29 mouse cellular contexts compared by ENCODE assay signal in the genomic region with DNA sequence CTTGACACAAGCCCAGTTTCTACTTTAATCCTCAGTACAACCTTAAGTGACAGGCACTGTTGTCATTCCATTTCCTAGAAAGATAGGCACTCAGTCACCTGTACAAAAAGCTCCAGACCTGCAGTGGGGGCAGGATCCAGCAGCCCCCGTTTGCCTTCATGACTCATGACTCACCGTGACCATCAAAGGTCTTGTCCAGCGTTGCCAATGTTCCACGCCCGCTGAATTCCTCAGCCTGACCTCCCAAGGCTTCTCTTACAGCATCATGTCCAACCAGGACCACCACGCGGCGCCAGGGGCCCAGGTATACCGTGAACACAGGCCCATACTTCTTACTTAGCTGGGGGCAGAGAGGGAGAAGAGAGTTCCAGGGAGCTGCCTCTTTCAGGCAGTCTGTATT. TPM values are rescaled to one million over a fixed set of nuclear protein-coding genes. Genes with fewer than 3 reads are reported as not detected.
DNase-seq lines count a peak whose midpoint lies in the region; ATAC-seq and TF ChIP-seq lines count a peak whose summit lies in the region.
"Had no signal": no experiment of that assay in that cellular context is flagged by ENCODE, and none has a peak within 500 bp of the region (broad histone marks: within the 10 kb centered on the region; RNA-seq: fewer than 3 reads in every experiment).

No protein-coding gene starts in this region.

- TF ChIP-seq EP300 in stomach, postnatal 0 days (optimal IDR thresholded peaks at IDR 0.05): no peak

- no peaks in the 10 kb centered on the region for H3K36me3 ChIP-seq in kidney, postnatal 0 days (ENCODE audit: insufficient read depth, low read length)
- no peaks in the 10 kb centered on the region for H3K36me3 ChIP-seq in kidney, adult 2 months (ENCODE audit: control insufficient read depth, insufficient read depth, low read length)
- H3K36me3 ChIP-seq in intestine, embryonic 16.5 days (ENCODE audit: control insufficient read depth, insufficient read depth, low read length): no peaks in the 10 kb centered on the region
- no peaks in the 10 kb centered on the region for H3K36me3 ChIP-seq in stomach, postnatal 0 days (ENCODE audit: control insufficient read depth, insufficient read depth, low read length)
- no peaks in the 10 kb centered on the region for H3K36me3 ChIP-seq in forebrain, embryonic 15.5 days
- H3K36me3 ChIP-seq in neural tube, embryonic 15.5 days: no peaks in the 10 kb centered on the region
- H3K36me3 ChIP-seq: embryonic facial prominence, embryonic 13.5 days; hindbrain, embryonic 12.5 days; midbrain, embryonic 10.5 days; neural tube, embryonic 12.5 days had no signal

- H3K4me3 ChIP-seq in kidney, postnatal 0 days (replicated peaks; ENCODE audit: low read depth, low read length): 0 out of 2 replicates have a peak overlapping the region, but pooled peaks have one; percentile 3
- no peak overlapping the region for H3K4me3 ChIP-seq in kidney, adult 2 months (ENCODE audit: insufficient read depth, low read depth, low read length)
- no peak overlapping the region for H3K4me3 ChIP-seq in intestine, embryonic 16.5 days (ENCODE audit: low read length)
- peak overlapping the region; percentile 56; the same call in 1 of the 2 replicates for H3K4me3 ChIP-seq in stomach, postnatal 0 days (ENCODE audit: low read depth, low read length)
- H3K4me3 ChIP-seq in forebrain, embryonic 15.5 days: no peak overlapping the region
- H3K4me3 ChIP-seq in neural tube, embryonic 15.5 days (replicated peaks): no peak overlapping the region
- H3K4me3 ChIP-seq: embryonic facial prominence, embryonic 13.5 days; erythroblast, embryonic 14.5 days; hindbrain, embryonic 12.5 days; midbrain, embryonic 10.5 days; myocyte; neural tube, embryonic 12.5 days had no signal

- no peaks in the 10 kb centered on the region for H3K9me3 ChIP-seq in kidney, postnatal 0 days (replicated peaks; ENCODE audit: low read length)
- no peaks in the 10 kb centered on the region for H3K9me3 ChIP-seq in intestine, embryonic 16.5 days (ENCODE audit: control insufficient read depth, low read length)
- H3K9me3 ChIP-seq in stomach, postnatal 0 days (ENCODE audit: control insufficient read depth, low read length): no peaks in the 10 kb centered on the region
- no peaks in the 10 kb centered on the region for H3K9me3 ChIP-seq in forebrain, embryonic 15.5 days
- no peaks in the 10 kb centered on the region for H3K9me3 ChIP-seq in neural tube, embryonic 15.5 days (replicated peaks)
- H3K9me3 ChIP-seq: embryonic facial prominence, embryonic 13.5 days; hindbrain, embryonic 12.5 days; midbrain, embryonic 10.5 days; neural tube, embryonic 12.5 days had no signal

- H3K4me1 ChIP-seq in kidney, postnatal 0 days (replicated peaks; ENCODE audit: insufficient read depth, low read length): peaks cover 3% of the 10 kb centered on the region; the same call in 1 of the 2 replicates
- H3K4me1 ChIP-seq in kidney, adult 2 months (ENCODE audit: control insufficient read depth, insufficient read depth, low read length): no peaks in the 10 kb centered on the region
- peaks cover 9% of the 10 kb centered on the region for H3K4me1 ChIP-seq in intestine, embryonic 16.5 days (ENCODE audit: control insufficient read depth, insufficient read depth, low read length)
- H3K4me1 ChIP-seq in stomach, postnatal 0 days (replicated peaks; ENCODE audit: control insufficient read depth, insufficient read depth): 0 out of 2 replicates have a peak, but pooled peaks cover 5% of the 10 kb centered on the region
- peaks cover 12% of the 10 kb centered on the region for H3K4me1 ChIP-seq in forebrain, embryonic 15.5 days
- H3K4me1 ChIP-seq in neural tube, embryonic 15.5 days: peaks cover 14% of the 10 kb centered on the region

- no peaks in the 10 kb centered on the region for H3K27me3 ChIP-seq in kidney, postnatal 0 days (ENCODE audit: insufficient read depth, low read length)
- no peaks in the 10 kb centered on the region for H3K27me3 ChIP-seq in kidney, adult 2 months (replicated peaks; ENCODE audit: control insufficient read depth, insufficient read depth, low read length)
- H3K27me3 ChIP-seq in intestine, embryonic 16.5 days (replicated peaks; ENCODE audit: control insufficient read depth, insufficient read depth, low read length): no peaks in the 10 kb centered on the region
- no peaks in the 10 kb centered on the region for H3K27me3 ChIP-seq in stomach, postnatal 0 days (ENCODE audit: control insufficient read depth, insufficient read depth, low read length)
- H3K27me3 ChIP-seq in forebrain, embryonic 15.5 days: peaks cover 19% of the 10 kb centered on the region
- peaks cover 17% of the 10 kb centered on the region for H3K27me3 ChIP-seq in neural tube, embryonic 15.5 days (replicated peaks)

- TF ChIP-seq POLR2A in kidney, adult 2 months (IDR thresholded peaks at IDR 0.05; ENCODE audit: low read depth, low read length): no peak

- DNase-seq in kidney, postnatal 0 days (ENCODE audit: low spot score): no peak
- DNase-seq in kidney, adult 2 months: no peak
- DNase-seq in NIH3T3 (ENCODE audit: low read depth): peak; percentile 46
- peak; percentile 42 for DNase-seq in stomach, postnatal 0 days (ENCODE audit: low spot score)
- DNase-seq: adrenal gland, adult 2 months; adrenal gland, postnatal 36 days; B cell, adult 2 months; cerebellum, adult 2 months; cerebellum, postnatal 25 days; forebrain, postnatal 0 days; gastrocnemius, postnatal 10 days; kidney, adult 9 months; kidney, postnatal 25 days; liver; lung, embryonic 14.5 days; lung, postnatal 14 days; right cerebral cortex, postnatal 4 days; thymus, adult 18-20 months; thymus, postnatal 25 days had no signal

- no peak for ATAC-seq in kidney, postnatal 0 days (replicated peaks; ENCODE audit: low FRiP score, low read depth)
- ATAC-seq in intestine, embryonic 16.5 days: no peak
- ATAC-seq in stomach, postnatal 0 days (ENCODE audit: low FRiP score, low TSS enrichment): no peak
- ATAC-seq in forebrain, embryonic 15.5 days (replicated peaks): no peak
- ATAC-seq in neural tube, embryonic 15.5 days (ENCODE audit: low FRiP score): no peak
- ATAC-seq: forebrain, postnatal 0 days had no signal

- no peak for TF ChIP-seq CTCF in kidney, postnatal 0 days (IDR thresholded peaks at IDR 0.05; ENCODE audit: low read depth)
- TF ChIP-seq CTCF in kidney, adult 2 months (conservative IDR thresholded peaks at IDR 0.05; ENCODE audit: insufficient read depth, insufficient read length, low read depth, low read length): no peak
- no peak for TF ChIP-seq CTCF in stomach, postnatal 0 days (IDR thresholded peaks at IDR 0.05; ENCODE audit: low read depth)

- no peak overlapping the region for H3K27ac ChIP-seq in kidney, postnatal 0 days
- no peak overlapping the region for H3K27ac ChIP-seq in kidney, adult 2 months (ENCODE audit: insufficient read depth, low read depth, low read length)
- H3K27ac ChIP-seq in intestine, embryonic 16.5 days (ENCODE audit: low read length): no peak overlapping the region
- H3K27ac ChIP-seq in stomach, postnatal 0 days (replicated peaks): peak overlapping the region; percentile 35; the same call in 1 of the 2 replicates
- H3K27ac ChIP-seq in forebrain, embryonic 15.5 days (replicated peaks): no peak overlapping the region
- H3K27ac ChIP-seq in neural tube, embryonic 15.5 days (replicated peaks): no peak overlapping the region
- H3K27ac ChIP-seq: embryonic facial prominence, embryonic 13.5 days; hindbrain, embryonic 12.5 days; liver, embryonic 14.5 days; midbrain, embryonic 10.5 days; neural tube, embryonic 12.5 days had no signal

- H3K4me2 ChIP-seq in kidney, postnatal 0 days (ENCODE audit: low read length): peak overlapping the region; percentile 86; the same call in 1 of the 2 replicates
- peak overlapping the region; percentile 95; the same call in 1 of the 2 replicates for H3K4me2 ChIP-seq in intestine, embryonic 16.5 days (ENCODE audit: low read depth, low read length)
- peak overlapping the region; percentile 87 for H3K4me2 ChIP-seq in stomach, postnatal 0 days (replicated peaks; ENCODE audit: low read depth)
- H3K4me2 ChIP-seq in forebrain, embryonic 15.5 days (replicated peaks): no peak overlapping the region
- no peak overlapping the region for H3K4me2 ChIP-seq in neural tube, embryonic 15.5 days
- H3K4me2 ChIP-seq: hindbrain, embryonic 12.5 days had no signal

- H3K9ac ChIP-seq in kidney, postnatal 0 days (ENCODE audit: low read depth, low read length): no peak overlapping the region
- H3K9ac ChIP-seq in intestine, embryonic 16.5 days (ENCODE audit: low read depth, low read length): no peak overlapping the region
- peak overlapping the region; percentile 23; the same call in 1 of the 2 replicates for H3K9ac ChIP-seq in stomach, postnatal 0 days (ENCODE audit: low read length)
- H3K9ac ChIP-seq in forebrain, embryonic 15.5 days (replicated peaks): no peak overlapping the region
- H3K9ac ChIP-seq in neural tube, embryonic 15.5 days (replicated peaks): no peak overlapping the region
- H3K9ac ChIP-seq: forebrain, postnatal 0 days; hindbrain, embryonic 12.5 days; liver, embryonic 14.5 days; lung, embryonic 14.5 days; neural tube, embryonic 12.5 days had no signal

- WGBS in kidney, postnatal 0 days: 70% methylated on average over 9 of the region's 9 CpGs
- 66% methylated on average over 9 of the region's 9 CpGs for WGBS in kidney, adult 2 months
- 66% methylated on average over 9 of the region's 9 CpGs for WGBS in intestine, embryonic 16.5 days
- 70% methylated on average over 9 of the region's 9 CpGs for WGBS in stomach, postnatal 0 days
- WGBS in forebrain, embryonic 15.5 days: 87% methylated on average over 9 of the region's 9 CpGs
- 86% methylated on average over 9 of the region's 9 CpGs for WGBS in neural tube, embryonic 15.5 days

RNA-seq across cellular contexts. Expression of gene Cyp2s1, which starts 2.0 kb away (rescaled TPM):
- 25.4 and 26.7 TPM in 2 replicates for polyA plus RNA-seq in kidney, postnatal 0 days (2015; fragmentation: Nextera tagmentation; extraction: Ambion mirVana)
- polyA plus RNA-seq in kidney, adult 2 months (2012; rRNA removed): 22.1 and 26.2 TPM in 2 replicates
- 39.1 and 41.3 TPM in 2 replicates for polyA plus RNA-seq in intestine, embryonic 16.5 days (2015; fragmentation: Nextera tagmentation; extraction: Ambion mirVana)
- polyA plus RNA-seq in stomach, postnatal 0 days (2015; fragmentation: Nextera tagmentation; extraction: Ambion mirVana): 166 and 195 TPM in 2 replicates
- polyA plus RNA-seq in forebrain, embryonic 15.5 days (2015; fragmentation: Nextera tagmentation; extraction: Ambion mirVana): 0.61 and 1.1 TPM in 2 replicates
- polyA plus RNA-seq in neural tube, embryonic 15.5 days (2015; fragmentation: Nextera tagmentation; extraction: Ambion mirVana): 2.8 and 6.1 TPM in 2 replicates
- polyA plus RNA-seq: erythroblast, embryonic 14.5 days had no signal

RNA-seq across cellular contexts. Expression of gene Axl, which starts 26.2 kb away (rescaled TPM):
- 95.7 and 110 TPM in 2 replicates for polyA plus RNA-seq in kidney, postnatal 0 days (2015; fragmentation: Nextera tagmentation; extraction: Ambion mirVana)
- 31.0 and 36.1 TPM in 2 replicates for polyA plus RNA-seq in kidney, adult 2 months (2012; rRNA removed)
- polyA plus RNA-seq in intestine, embryonic 16.5 days (2015; fragmentation: Nextera tagmentation; extraction: Ambion mirVana): 48.8 and 58.1 TPM in 2 replicates
- 52.8 and 53.4 TPM in 2 replicates for polyA plus RNA-seq in stomach, postnatal 0 days (2015; fragmentation: Nextera tagmentation; extraction: Ambion mirVana)
- 16.5 and 17.7 TPM in 2 replicates for polyA plus RNA-seq in forebrain, embryonic 15.5 days (2015; fragmentation: Nextera tagmentation; extraction: Ambion mirVana)
- 27.6 and 35.8 TPM in 2 replicates for polyA plus RNA-seq in neural tube, embryonic 15.5 days (2015; fragmentation: Nextera tagmentation; extraction: Ambion mirVana)

Comparison
In these comparisons a context has a peak if more than half of its experiments do, and no peak if none do; other contexts are left out.
1. H3K4me3 ChIP-seq: peak in kidney, postnatal 0 days (single experiment) and stomach, postnatal 0 days (single experiment); none in kidney, adult 2 months (single experiment), intestine, embryonic 16.5 days (single experiment), forebrain, embryonic 15.5 days (single experiment) and neural tube, embryonic 15.5 days (single experiment).
2. DNase-seq: peak in NIH3T3 (single experiment) and stomach, postnatal 0 days (single experiment); none in kidney, postnatal 0 days (single experiment) and kidney, adult 2 months (single experiment).
3. H3K4me2 ChIP-seq: peak in kidney, postnatal 0 days (single experiment), intestine, embryonic 16.5 days (single experiment) and stomach, postnatal 0 days (single experiment); none in forebrain, embryonic 15.5 days (single experiment) and neural tube, embryonic 15.5 days (single experiment).